Mouse (Mus musculus): ENCODE measurements at regions not wholly inside any gene's neighbourhood (a gene's known extent, or its start where the extent isn't known, plus 50 kb on each side); places are given as distances from the start of the nearest gene placed in this dataset.

DNA sequence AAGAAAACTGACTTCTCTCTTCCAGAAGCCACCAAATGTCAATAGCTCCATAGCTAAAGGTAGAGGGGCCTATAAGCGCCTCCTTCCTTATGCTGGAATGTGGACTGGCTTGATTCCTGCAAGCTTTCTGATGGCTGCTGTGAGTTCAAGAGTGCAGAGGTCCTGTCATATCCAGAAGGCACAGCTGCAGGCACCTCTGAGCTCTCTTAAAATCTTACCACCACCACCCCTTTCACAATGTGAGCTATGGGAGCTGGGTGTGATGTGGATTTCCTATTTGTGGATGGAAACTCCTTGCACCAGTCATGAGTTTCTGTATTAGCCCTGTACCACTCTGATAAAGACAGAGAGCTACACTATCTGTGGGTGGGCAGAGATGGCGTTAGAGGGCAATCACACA, 161.2 kb upstream of the Sox2 start:
- TF ChIP-seq CTCF (IDR thresholded peaks at IDR 0.05; ENCODE audit: low read depth) (no peak), EP300 (IDR thresholded peaks at IDR 0.05; ENCODE audit: low read depth) (no peak)
